Mouse (Mus musculus) heart, postnatal 0 days (tissue): ENCODE measurements around the gene Cdca4. TPM values are rescaled to one million over a fixed set of nuclear protein-coding genes. Genes with fewer than 3 reads are reported as not detected.

ENCODE experiments used
- ATAC-seq: fragments of 200-750 bp; cut with Nextera tagmentation; 2 replicates; pipeline ENCODE4 v1.8.0; 2017; ENCODE audit warnings: low read depth, moderate number of reproducible peaks, moderate library complexity; ENCODE audit not compliant: insufficient read depth
- DNase-seq: peaks from one replicate; pipeline ENCODE4 v3.0.0-alpha.2; 2016; ENCODE audit warnings: low spot score
- H3K27ac ChIP-seq: fragments of 300-500 bp; sonication (generic); 2 replicates; pipeline ENCODE4 v1.5.1; 2014; ENCODE audit warnings: low read depth, mild to moderate bottlenecking
- H3K27me3 ChIP-seq: fragments of 300-500 bp; sonication (generic); 2 replicates; pipeline ENCODE4 v1.6.1; 2014; ENCODE audit warnings: low read length, mixed read lengths; ENCODE audit not compliant: control insufficient read depth, insufficient read depth
- H3K36me3 ChIP-seq: fragments of 300-500 bp; sonication (generic); replicated peaks from 2 replicates; pipeline ENCODE4 v1.6.1; 2014; ENCODE audit warnings: low read length, mixed read lengths; ENCODE audit not compliant: control insufficient read depth, insufficient read depth
- H3K4me1 ChIP-seq: fragments of 300-500 bp; sonication (generic); 2 replicates; pipeline ENCODE4 v1.6.1; 2014; ENCODE audit warnings: antibody characterized with exemption; ENCODE audit not compliant: control insufficient read depth, insufficient read depth
- H3K4me2 ChIP-seq: fragments of 300-500 bp; sonication (generic); 2 replicates; pipeline ENCODE4 v1.6.1; 2014; ENCODE audit warnings: low read depth, mild to moderate bottlenecking, low read length, moderate library complexity
- H3K4me3 ChIP-seq: fragments of 300-500 bp; sonication (generic); 2 replicates; pipeline ENCODE4 v1.5.1; 2014; ENCODE audit warnings: low read depth, low read length
- H3K9ac ChIP-seq: fragments of 300-500 bp; sonication (generic); replicated peaks from 2 replicates; pipeline ENCODE4 v1.6.1; 2014; ENCODE audit warnings: low read depth, low read length, mixed read lengths
- H3K9me3 ChIP-seq: fragments of 300-500 bp; sonication (generic); replicated peaks from 2 replicates; pipeline ENCODE4 v1.6.1; 2016; ENCODE audit warnings: low read length; ENCODE audit not compliant: control insufficient read depth
- CTCF ChIP-seq: IDR thresholded peaks from 2 replicates; pipeline ENCODE4 v1.5.1; 2016; ENCODE audit warnings: antibody characterized with exemption, control low read depth, low read depth
- EP300 ChIP-seq: IDR thresholded peaks from 2 replicates; pipeline ENCODE4 v1.6.1; 2016; ENCODE audit warnings: antibody characterized with exemption, low read depth
- WGBS: fragments of 180-500 bp; shearing (Covaris S2); extraction: QIAGEN DNeasy Blood & Tissue Kit; methylation state at CpG from one replicate; pipeline ENCODE4 v1.1.7; 2014; 5-methylcytosine and 5-hydroxymethylcytosine counted together
- polyA plus RNA-seq: library from polyadenylated mRNA; unstranded; fragments of >200 nt; fragmentation: Nextera tagmentation; extraction: Ambion mirVana; gene quantifications from 2 replicates; pipeline ENCODE4 v1.2.1, GENCODE M21; 2015
- total RNA-seq: library from RNA; depleted of rRNA; stranded (reverse); fragments of >200 nt; gene quantifications from 2 replicates; pipeline ENCODE4 v1.2.3, GENCODE M21; 2014; ENCODE audit warnings: low replicate concordance

The Cdca4 gene
- total and polyA plus RNA-seq, 2 experiments from 2014 or later: 18.6 to 27.7 TPM

GRCm38 (mm10) chr12:112840209-112841086, 11.2 kb upstream of the Cdca4 start:
- H3K9ac ChIP-seq: no peak overlapping the region
- TF ChIP-seq CTCF (no peak), EP300 (no peak)
- H3K36me3 ChIP-seq: no peaks in the 10 kb centered on the region
- H3K27ac ChIP-seq: no peak overlapping the region
- no peak for ATAC-seq
- DNase-seq: no peak
- WGBS: 66% methylated on average over 25 of the region's 25 CpGs
- H3K4me2 ChIP-seq: no peak overlapping the region
- H3K9me3 ChIP-seq: no peaks in the 10 kb centered on the region
- H3K27me3 ChIP-seq: no peaks in the 10 kb centered on the region
- no peaks in the 10 kb centered on the region for H3K4me1 ChIP-seq
- no peak overlapping the region for H3K4me3 ChIP-seq

- WGBS: 60% methylated on average over 2 of the region's 2 CpGs
These were observed 5.8 kb upstream of the Cdca4 start for GRCm38 (mm10) chr12:112835046-112835445.

GRCm38 (mm10) chr12:112833527-112833926, 4.3 kb upstream of the Cdca4 start:
- TF ChIP-seq EP300 (no peak), CTCF (no peak)
- Histone ChIP-seq H3K27ac (no peak overlapping the region), H3K4me1 (peaks cover 7% of the 10 kb centered on the region), H3K4me3 (no peak overlapping the region), H3K4me2 (no peak overlapping the region), H3K27me3 (no peaks in the 10 kb centered on the region), H3K36me3 (no peaks in the 10 kb centered on the region), H3K9me3 (no peaks in the 10 kb centered on the region), H3K9ac (0 out of 2 replicates have a peak overlapping the region, but pooled peaks have one; percentile 15)
- DNase-seq: no peak
- no peak for ATAC-seq
- 72% methylated on average over 6 of the region's 6 CpGs for WGBS

More at GRCm38 (mm10) chr12:112835046-112835445, 5.8 kb upstream of the Cdca4 start:
- Histone ChIP-seq H3K9ac (no peak overlapping the region), H3K27me3 (no peaks in the 10 kb centered on the region), H3K4me3 (no peak overlapping the region), H3K4me1 (peaks cover 7% of the 10 kb centered on the region), H3K9me3 (no peaks in the 10 kb centered on the region), H3K27ac (no peak overlapping the region), H3K4me2 (no peak overlapping the region), H3K36me3 (no peaks in the 10 kb centered on the region)
- ATAC-seq (no peak), DNase-seq (no peak)
- no peak for TF ChIP-seq EP300

- no peak for ATAC-seq
- Histone ChIP-seq H3K9ac (no peak overlapping the region), H3K36me3 (peaks cover 4% of the 10 kb centered on the region; the same call in 1 of the 2 replicates), H3K4me1 (peaks cover 17% of the 10 kb centered on the region), H3K27me3 (no peaks in the 10 kb centered on the region), H3K4me2 (no peak overlapping the region), H3K27ac (no peak overlapping the region), H3K4me3 (no peak overlapping the region), H3K9me3 (no peaks in the 10 kb centered on the region)
- 87% methylated on average over 5 of the region's 5 CpGs for WGBS
- TF ChIP-seq CTCF (no peak), EP300 (no peak)
- DNase-seq: no peak
These were observed 3.2 kb upstream of the Cdca4 start for GRCm38 (mm10) chr12:112832411-112832810.

GRCm38 (mm10) chr12:112830570-112830969, 1.3 kb upstream of the Cdca4 start:
- H3K27me3 ChIP-seq: no peaks in the 10 kb centered on the region
- peaks cover 14% of the 10 kb centered on the region; the same call in 1 of the 2 replicates for H3K36me3 ChIP-seq
- no peak for TF ChIP-seq CTCF
- TF ChIP-seq EP300: no peak
- 60% methylated on average over 3 of the region's 3 CpGs for WGBS
- H3K9me3 ChIP-seq: no peaks in the 10 kb centered on the region
- H3K4me3 ChIP-seq: peak overlapping the region; percentile 75
- H3K4me2 ChIP-seq: peak overlapping the region; percentile 84
- peak overlapping the region; percentile 69 for H3K9ac ChIP-seq
- H3K4me1 ChIP-seq: peaks cover 27% of the 10 kb centered on the region
- no peak overlapping the region for H3K27ac ChIP-seq
- ATAC-seq (no peak), DNase-seq (no peak)
